Mouse (Mus musculus): ENCODE measurements around the gene Btbd9. TPM values are rescaled to one million over a fixed set of nuclear protein-coding genes. Genes with fewer than 3 reads are reported as not detected.
A peak's percentile ranks its signal among the peaks of the same experiment; 100 is the strongest.

The Btbd9 gene
- total and polyA plus RNA-seq, 2 experiments from 2014 or later: 30.3 to 31.0 TPM

- H3K27ac ChIP-seq (ENCODE audit: low read depth): no peak overlapping the region
- no peaks in the 10 kb centered on the region for H3K9me3 ChIP-seq (replicated peaks; ENCODE audit: control insufficient read depth, low read length)
- H3K4me2 ChIP-seq (ENCODE audit: low read depth, low read length): no peak overlapping the region
- H3K4me1 ChIP-seq (ENCODE audit: control insufficient read depth, insufficient read depth): peaks cover 3% of the 10 kb centered on the region; the same call in 1 of the 2 replicates
- no peak for TF ChIP-seq CTCF (IDR thresholded peaks at IDR 0.05; ENCODE audit: low read depth)
- TF ChIP-seq EP300 (IDR thresholded peaks at IDR 0.05; ENCODE audit: low read depth): no peak
- H3K36me3 ChIP-seq (replicated peaks; ENCODE audit: control insufficient read depth, insufficient read depth, low read length): peaks cover 24% of the 10 kb centered on the region
- ATAC-seq (ENCODE audit: insufficient read depth, low read depth): no peak
- no peaks in the 10 kb centered on the region for H3K27me3 ChIP-seq (ENCODE audit: control insufficient read depth, insufficient read depth, low read length)
- 76% methylated on average over 4 of the region's 4 CpGs for WGBS
- H3K4me3 ChIP-seq (ENCODE audit: low read depth, low read length): no peak overlapping the region
- H3K9ac ChIP-seq (replicated peaks; ENCODE audit: low read depth, low read length): no peak overlapping the region
- no peak for DNase-seq (ENCODE audit: low spot score)
Measured at GRCm38 (mm10) chr17:30512007-30512406, 64.3 kb downstream of the Btbd9 start.

- peaks cover 18% of the 10 kb centered on the region for H3K36me3 ChIP-seq (replicated peaks; ENCODE audit: control insufficient read depth, insufficient read depth, low read length)
- H3K27me3 ChIP-seq (ENCODE audit: control insufficient read depth, insufficient read depth, low read length): no peaks in the 10 kb centered on the region
- H3K9me3 ChIP-seq (replicated peaks; ENCODE audit: control insufficient read depth, low read length): no peaks in the 10 kb centered on the region
- H3K27ac ChIP-seq (ENCODE audit: low read depth): no peak overlapping the region
- TF ChIP-seq EP300 (IDR thresholded peaks at IDR 0.05; ENCODE audit: low read depth) (no peak), CTCF (IDR thresholded peaks at IDR 0.05; ENCODE audit: low read depth) (no peak)
- no peak overlapping the region for H3K4me3 ChIP-seq (ENCODE audit: low read depth, low read length)
- H3K9ac ChIP-seq (replicated peaks; ENCODE audit: low read depth, low read length): no peak overlapping the region
- no peak for DNase-seq (ENCODE audit: low spot score)
- WGBS: 72% methylated on average over 6 of the region's 6 CpGs
- peaks cover 4% of the 10 kb centered on the region; the same call in 1 of the 2 replicates for H3K4me1 ChIP-seq (ENCODE audit: control insufficient read depth, insufficient read depth)
- no peak overlapping the region for H3K4me2 ChIP-seq (ENCODE audit: low read depth, low read length)
- ATAC-seq (ENCODE audit: insufficient read depth, low read depth): no peak
Measured at GRCm38 (mm10) chr17:30511399-30511798, 64.9 kb downstream of the Btbd9 start.

DNA sequence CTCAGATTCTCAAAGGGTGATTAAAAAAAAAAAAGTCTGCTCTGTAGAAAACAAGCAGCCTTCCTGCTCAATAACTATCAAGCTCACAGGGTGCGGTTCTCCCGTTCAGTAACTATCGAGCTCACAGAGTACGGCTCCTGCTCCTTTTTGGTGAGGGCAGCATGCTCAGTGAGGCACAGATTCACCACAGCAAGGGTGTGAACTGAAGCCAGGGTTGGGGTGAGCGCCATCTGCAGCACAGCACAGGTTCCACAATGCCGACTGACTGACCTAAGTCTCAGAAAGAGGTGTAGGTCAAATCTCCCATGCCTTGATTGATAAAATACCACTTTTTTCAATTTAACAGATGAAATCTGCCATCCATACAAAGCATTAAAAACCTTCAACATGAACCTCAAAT is 66.1 kb downstream of the Btbd9 start:
- Histone ChIP-seq H3K4me1 (ENCODE audit: control insufficient read depth, insufficient read depth) (peaks cover 4% of the 10 kb centered on the region; the same call in 1 of the 2 replicates), H3K9me3 (replicated peaks; ENCODE audit: control insufficient read depth, low read length) (no peaks in the 10 kb centered on the region), H3K4me2 (ENCODE audit: low read depth, low read length) (no peak overlapping the region), H3K27ac (ENCODE audit: low read depth) (no peak overlapping the region), H3K36me3 (replicated peaks; ENCODE audit: control insufficient read depth, insufficient read depth, low read length) (0 out of 2 replicates have a peak, but pooled peaks cover 11% of the 10 kb centered on the region), H3K27me3 (ENCODE audit: control insufficient read depth, insufficient read depth, low read length) (no peaks in the 10 kb centered on the region), H3K4me3 (ENCODE audit: low read depth, low read length) (no peak overlapping the region), H3K9ac (replicated peaks; ENCODE audit: low read depth, low read length) (no peak overlapping the region)
- ATAC-seq (ENCODE audit: insufficient read depth, low read depth): no peak
- 55% methylated on average over 6 of the region's 6 CpGs for WGBS
- DNase-seq (ENCODE audit: low spot score): no peak
- no peak for TF ChIP-seq EP300 (IDR thresholded peaks at IDR 0.05; ENCODE audit: low read depth)
- TF ChIP-seq CTCF (IDR thresholded peaks at IDR 0.05; ENCODE audit: low read depth): peak; percentile 32; the same call in 1 of the 2 replicates

- H3K27ac ChIP-seq (ENCODE audit: low read depth): no peak overlapping the region
- no peak overlapping the region for H3K9ac ChIP-seq (replicated peaks; ENCODE audit: low read depth, low read length)
- 64% methylated on average over 6 of the region's 6 CpGs for WGBS
- H3K9me3 ChIP-seq (replicated peaks; ENCODE audit: control insufficient read depth, low read length): no peaks in the 10 kb centered on the region
- no peaks in the 10 kb centered on the region for H3K27me3 ChIP-seq (ENCODE audit: control insufficient read depth, insufficient read depth, low read length)
- H3K4me2 ChIP-seq (ENCODE audit: low read depth, low read length): no peak overlapping the region
- H3K4me3 ChIP-seq (ENCODE audit: low read depth, low read length): no peak overlapping the region
- DNase-seq (ENCODE audit: low spot score) (no peak), ATAC-seq (ENCODE audit: insufficient read depth, low read depth) (no peak)
- 0 out of 2 replicates have a peak, but pooled peaks cover 8% of the 10 kb centered on the region for H3K36me3 ChIP-seq (replicated peaks; ENCODE audit: control insufficient read depth, insufficient read depth, low read length)
- peaks cover 4% of the 10 kb centered on the region; the same call in 1 of the 2 replicates for H3K4me1 ChIP-seq (ENCODE audit: control insufficient read depth, insufficient read depth)
- TF ChIP-seq EP300 (IDR thresholded peaks at IDR 0.05; ENCODE audit: low read depth): no peak
- no peak for TF ChIP-seq CTCF (IDR thresholded peaks at IDR 0.05; ENCODE audit: low read depth)
Measured at GRCm38 (mm10) chr17:30509646-30510045, 66.6 kb downstream of the Btbd9 start.

- 0 out of 2 replicates have a peak, but pooled peaks cover 4% of the 10 kb centered on the region for H3K36me3 ChIP-seq (replicated peaks; ENCODE audit: control insufficient read depth, insufficient read depth, low read length)
- WGBS: 74% methylated on average over 9 of the region's 9 CpGs
- H3K4me2 ChIP-seq (ENCODE audit: low read depth, low read length): no peak overlapping the region
- H3K4me3 ChIP-seq (ENCODE audit: low read depth, low read length): no peak overlapping the region
- no peak for DNase-seq (ENCODE audit: low spot score)
- no peak overlapping the region for H3K9ac ChIP-seq (replicated peaks; ENCODE audit: low read depth, low read length)
- ATAC-seq (ENCODE audit: insufficient read depth, low read depth): no peak
- H3K9me3 ChIP-seq (replicated peaks; ENCODE audit: control insufficient read depth, low read length): no peaks in the 10 kb centered on the region
- peaks cover 4% of the 10 kb centered on the region; the same call in 1 of the 2 replicates for H3K4me1 ChIP-seq (ENCODE audit: control insufficient read depth, insufficient read depth)
- H3K27ac ChIP-seq (ENCODE audit: low read depth): no peak overlapping the region
- H3K27me3 ChIP-seq (ENCODE audit: control insufficient read depth, insufficient read depth, low read length): no peaks in the 10 kb centered on the region
- TF ChIP-seq CTCF (IDR thresholded peaks at IDR 0.05; ENCODE audit: low read depth) (no peak), EP300 (IDR thresholded peaks at IDR 0.05; ENCODE audit: low read depth) (no peak)
Measured at GRCm38 (mm10) chr17:30507636-30508576, 68.4 kb downstream of the Btbd9 start.

Measured in heart, postnatal 0 days (tissue).